Mouse (Mus musculus) liver, embryonic 11.5 days (tissue): Measurements from ENCODE around the gene Rhot2. TPM values are rescaled to one million over a fixed set of nuclear protein-coding genes. Genes with fewer than 3 reads are reported as not detected.

Source experiments
- ATAC-seq: fragments of 200-750 bp; cut with Nextera tagmentation; replicated peaks from 2 replicates; pipeline ENCODE4 v1.8.0; 2017; ENCODE audit warnings: moderate number of reproducible peaks, mild to moderate bottlenecking, moderate TSS enrichment, moderate library complexity; ENCODE audit not compliant: low FRiP score
- DNase-seq: peaks from one replicate; pipeline ENCODE4 v3.0.0-alpha.2; 2017; ENCODE audit warnings: low spot score
- H3K27ac ChIP-seq: fragments of 300-500 bp; sonication (generic); 2 replicates; pipeline ENCODE4 v1.5.1; 2014; ENCODE audit warnings: mild to moderate bottlenecking, low read depth, low read length, control low read depth
- H3K27me3 ChIP-seq: fragments of 300-500 bp; sonication (generic); replicated peaks from 2 replicates; pipeline ENCODE4 v1.6.1; 2014; ENCODE audit warnings: low read length, mixed read lengths; ENCODE audit not compliant: control insufficient read depth, insufficient read depth
- H3K36me3 ChIP-seq: fragments of 300-500 bp; sonication (generic); 2 replicates; pipeline ENCODE4 v1.6.1; 2014; ENCODE audit warnings: mild to moderate bottlenecking, low read length, moderate library complexity, mixed read lengths; ENCODE audit not compliant: control insufficient read depth, insufficient read depth
- H3K4me1 ChIP-seq: fragments of 300-500 bp; sonication (generic); replicated peaks from 2 replicates; pipeline ENCODE4 v1.6.1; 2014; ENCODE audit warnings: low read length, mixed read lengths; ENCODE audit not compliant: control insufficient read depth, insufficient read depth
- H3K4me2 ChIP-seq: fragments of 300-500 bp; sonication (generic); 2 replicates; pipeline ENCODE4 v1.6.1; 2014; ENCODE audit warnings: mild to moderate bottlenecking, control low read depth, moderate library complexity
- H3K4me3 ChIP-seq: fragments of 300-500 bp; sonication (generic); 2 replicates; pipeline ENCODE4 v1.5.1; 2014; ENCODE audit warnings: low read depth, low read length, control low read depth
- H3K9ac ChIP-seq: fragments of 300-500 bp; sonication (generic); 2 replicates; pipeline ENCODE4 v1.6.1; 2014; ENCODE audit warnings: low read depth, low read length, control low read depth
- H3K9me3 ChIP-seq: fragments of 300-500 bp; sonication (generic); 2 replicates; pipeline ENCODE4 v1.6.1; 2016; ENCODE audit warnings: low read length, inconsistent platforms, mixed read lengths; ENCODE audit not compliant: control insufficient read depth
- WGBS: fragments of 180-500 bp; shearing (Covaris S2); extraction: QIAGEN DNeasy Blood & Tissue Kit; methylation state at CpG from one replicate; pipeline ENCODE4 v1.1.7; 2014; 5-methylcytosine and 5-hydroxymethylcytosine counted together
- polyA plus RNA-seq: library from polyadenylated mRNA; unstranded; fragments of >200 nt; fragmentation: Nextera tagmentation; extraction: Ambion mirVana; gene quantifications from 2 replicates; pipeline ENCODE4 v1.2.1, GENCODE M21; 2014

Rhot2 gene
- polyA plus RNA-seq, 1 experiment from 2014 or later = 12.8 TPM

GRCm38 (mm10) chr17:25840519-25840918 is 4.1 kb downstream of the Rhot2 start:
- Histone ChIP-seq H3K27ac (no peak overlapping the region), H3K4me3 (no peak overlapping the region), H3K36me3 (peaks cover 33% of the 10 kb centered on the region), H3K9ac (no peak overlapping the region), H3K4me2 (no peak overlapping the region), H3K4me1 (peaks cover 38% of the 10 kb centered on the region), H3K9me3 (no peaks in the 10 kb centered on the region), H3K27me3 (no peaks in the 10 kb centered on the region)
- no peak for ATAC-seq
- DNase-seq = no peak
- WGBS = 94% methylated on average over 6 of the region's 6 CpGs

- H3K4me1 ChIP-seq = peaks cover 38% of the 10 kb centered on the region
- H3K9ac ChIP-seq = no peak overlapping the region
- no peak for DNase-seq
- no peak overlapping the region; the same call in 1 of the 2 replicates for H3K27ac ChIP-seq
- no peak for ATAC-seq
- H3K27me3 ChIP-seq = no peaks in the 10 kb centered on the region
- H3K9me3 ChIP-seq = no peaks in the 10 kb centered on the region
- 84% methylated on average over 14 of the region's 14 CpGs for WGBS
- no peak overlapping the region for H3K4me2 ChIP-seq
- peaks cover 40% of the 10 kb centered on the region for H3K36me3 ChIP-seq
- H3K4me3 ChIP-seq = no peak overlapping the region
These were observed 5.0 kb downstream of the Rhot2 start for GRCm38 (mm10) chr17:25839455-25840235.

GRCm38 (mm10) chr17:25838904-25839303 is 5.7 kb downstream of the Rhot2 start:
- H3K4me2 ChIP-seq = no peak overlapping the region
- H3K27ac ChIP-seq = no peak overlapping the region
- peaks cover 40% of the 10 kb centered on the region for H3K36me3 ChIP-seq
- H3K27me3 ChIP-seq = no peaks in the 10 kb centered on the region
- peaks cover 44% of the 10 kb centered on the region for H3K4me1 ChIP-seq
- H3K9me3 ChIP-seq = no peaks in the 10 kb centered on the region
- no peak overlapping the region for H3K4me3 ChIP-seq
- DNase-seq (no peak), ATAC-seq (no peak)
- no peak overlapping the region for H3K9ac ChIP-seq
- WGBS = 83% methylated on average over 4 of the region's 4 CpGs

GRCm38 (mm10) chr17:25837533-25837932 is 7.1 kb downstream of the Rhot2 start:
- Histone ChIP-seq H3K9me3 (no peaks in the 10 kb centered on the region), H3K4me3 (no peak overlapping the region; the same call in 1 of the 2 replicates), H3K9ac (peak overlapping the region; percentile 11; the same call in 1 of the 2 replicates), H3K36me3 (peaks cover 40% of the 10 kb centered on the region), H3K4me1 (peaks cover 38% of the 10 kb centered on the region), H3K27ac (no peak overlapping the region), H3K27me3 (no peaks in the 10 kb centered on the region), H3K4me2 (peak overlapping the region; percentile 77)
- WGBS = 59% methylated on average over 3 of the region's 3 CpGs
- DNase-seq (no peak), ATAC-seq (no peak)

- Histone ChIP-seq H3K4me3 (peak within 1 kb of the TSS; percentile 40), H3K4me2 (peak within 1 kb of the TSS; percentile 77), H3K27ac (peak within 1 kb of the TSS; percentile 8; the same call in 1 of the 2 replicates), H3K9me3 (no peaks in the 10 kb centered on the region), H3K27me3 (no peaks in the 10 kb centered on the region), H3K36me3 (peaks cover 37% of the 10 kb centered on the region), H3K4me1 (peaks cover 39% of the 10 kb centered on the region), H3K9ac (peak within 1 kb of the TSS; percentile 58)
- DNase-seq (peak; percentile 71), ATAC-seq (no peak)
- WGBS = 7% methylated on average over 29 of the region's 29 CpGs
These were observed 7.6 kb downstream of the Rhot2 start, which contains the start of gene Rhbdl1 for GRCm38 (mm10) chr17:25837076-25837410. TSS of gene Rhbdl1 (minus strand) at chr17:25837295.

- H3K4me2 ChIP-seq = peak overlapping the region; percentile 77
- no peaks in the 10 kb centered on the region for H3K27me3 ChIP-seq
- H3K27ac ChIP-seq = peak overlapping the region; percentile 8; the same call in 1 of the 2 replicates
- H3K4me3 ChIP-seq = peak overlapping the region; percentile 40
- H3K36me3 ChIP-seq = peaks cover 36% of the 10 kb centered on the region
- DNase-seq (no peak), ATAC-seq (no peak)
- H3K9ac ChIP-seq = peak overlapping the region; percentile 58
- 24% methylated on average over 23 of the region's 23 CpGs for WGBS
- peaks cover 44% of the 10 kb centered on the region for H3K4me1 ChIP-seq
- H3K9me3 ChIP-seq = no peaks in the 10 kb centered on the region
These were observed 8.1 kb downstream of the Rhot2 start for GRCm38 (mm10) chr17:25836397-25837075.

GRCm38 (mm10) chr17:25835816-25836215 is 8.8 kb downstream of the Rhot2 start:
- no peak overlapping the region for H3K27ac ChIP-seq

GRCm38 (mm10) chr17:25835301-25835700 is 9.3 kb downstream of the Rhot2 start:
- Histone ChIP-seq H3K4me2 (peak overlapping the region; percentile 99; the same call in 1 of the 2 replicates), H3K4me3 (no peak overlapping the region)
- 92% methylated on average over 7 of the region's 7 CpGs for WGBS

More at GRCm38 (mm10) chr17:25835816-25836215, 8.8 kb downstream of the Rhot2 start:
- Histone ChIP-seq H3K4me3 (no peak overlapping the region; the same call in 1 of the 2 replicates), H3K9ac (no peak overlapping the region), H3K4me2 (no peak overlapping the region; the same call in none of the 2 replicates), H3K27me3 (no peaks in the 10 kb centered on the region), H3K36me3 (peaks cover 36% of the 10 kb centered on the region), H3K9me3 (no peaks in the 10 kb centered on the region), H3K4me1 (peaks cover 51% of the 10 kb centered on the region)
- ATAC-seq (no peak), DNase-seq (no peak)
- WGBS = 93% methylated on average over 16 of the region's 16 CpGs

More at GRCm38 (mm10) chr17:25835301-25835700, 9.3 kb downstream of the Rhot2 start:
- Histone ChIP-seq H3K9me3 (no peaks in the 10 kb centered on the region), H3K36me3 (peaks cover 36% of the 10 kb centered on the region), H3K27me3 (no peaks in the 10 kb centered on the region), H3K27ac (no peak overlapping the region), H3K9ac (no peak overlapping the region), H3K4me1 (peaks cover 54% of the 10 kb centered on the region)
- DNase-seq = no peak
- ATAC-seq = no peak
